Mouse (Mus musculus) limb, embryonic 11.5 days (tissue): Measurements from ENCODE around the gene Mbd6. TPM values are rescaled to one million over a fixed set of nuclear protein-coding genes. Genes with fewer than 3 reads are reported as not detected.
A peak's percentile ranks its signal among the peaks of the same experiment; 100 is the strongest.

Source experiments
- ATAC-seq: fragments of 200-750 bp; cut with Nextera tagmentation; 2 replicates; pipeline ENCODE4 v1.8.0; 2017; ENCODE audit warnings: low read depth; ENCODE audit not compliant: insufficient number of reproducible peaks, low FRiP score, low TSS enrichment
- DNase-seq: peaks from one replicate; pipeline ENCODE4 v3.0.0-alpha.2; 2015; ENCODE audit warnings: low spot score
- H3K27ac ChIP-seq: fragments of 300-500 bp; sonication (generic); replicated peaks from 2 replicates; pipeline ENCODE4 v1.5.1; 2014; ENCODE audit warnings: low read depth, mild to moderate bottlenecking, low read length
- H3K27me3 ChIP-seq: fragments of 300-500 bp; sonication (generic); 2 replicates; pipeline ENCODE4 v1.6.1; 2014; ENCODE audit warnings: mild to moderate bottlenecking, low read length, mixed read lengths; ENCODE audit not compliant: control insufficient read depth, insufficient read depth
- H3K36me3 ChIP-seq: fragments of 300-500 bp; sonication (generic); 2 replicates; pipeline ENCODE4 v1.6.1; 2014; ENCODE audit warnings: mild to moderate bottlenecking, low read length, moderate library complexity, mixed read lengths; ENCODE audit not compliant: control insufficient read depth, insufficient read depth
- H3K4me1 ChIP-seq: fragments of 300-500 bp; sonication (generic); 2 replicates; pipeline ENCODE4 v1.6.1; 2014; ENCODE audit warnings: low read length, mixed read lengths; ENCODE audit not compliant: control insufficient read depth, insufficient read depth
- H3K4me2 ChIP-seq: fragments of 300-500 bp; sonication (generic); 2 replicates; pipeline ENCODE4 v1.6.1; 2014; ENCODE audit warnings: low read depth, mild to moderate bottlenecking, moderate library complexity; ENCODE audit not compliant: severe bottlenecking
- H3K4me3 ChIP-seq: fragments of 300-500 bp; sonication (generic); 2 replicates; pipeline ENCODE4 v1.5.1; 2014; ENCODE audit warnings: low read depth, low read length
- H3K9ac ChIP-seq: fragments of 300-500 bp; sonication (generic); 2 replicates; pipeline ENCODE4 v1.6.1; 2014; ENCODE audit warnings: mild to moderate bottlenecking, low read length
- H3K9me3 ChIP-seq: fragments of 300-500 bp; sonication (generic); 2 replicates; pipeline ENCODE4 v1.6.1; 2016; ENCODE audit warnings: low read length; ENCODE audit not compliant: control insufficient read depth
- WGBS: fragments of 180-500 bp; shearing (Covaris S2); extraction: QIAGEN DNeasy Blood & Tissue Kit; methylation state at CpG from one replicate; pipeline ENCODE4 v1.1.7; 2014; 5-methylcytosine and 5-hydroxymethylcytosine counted together
- polyA plus RNA-seq: library from polyadenylated mRNA; unstranded; fragments of >200 nt; fragmentation: Nextera tagmentation; extraction: Ambion mirVana; gene quantifications from 2 replicates; pipeline ENCODE4 v1.2.1, GENCODE M21; 2014

Gene Mbd6
- polyA plus RNA-seq, 1 experiment from 2014 or later, result 17.2 TPM

DNA sequence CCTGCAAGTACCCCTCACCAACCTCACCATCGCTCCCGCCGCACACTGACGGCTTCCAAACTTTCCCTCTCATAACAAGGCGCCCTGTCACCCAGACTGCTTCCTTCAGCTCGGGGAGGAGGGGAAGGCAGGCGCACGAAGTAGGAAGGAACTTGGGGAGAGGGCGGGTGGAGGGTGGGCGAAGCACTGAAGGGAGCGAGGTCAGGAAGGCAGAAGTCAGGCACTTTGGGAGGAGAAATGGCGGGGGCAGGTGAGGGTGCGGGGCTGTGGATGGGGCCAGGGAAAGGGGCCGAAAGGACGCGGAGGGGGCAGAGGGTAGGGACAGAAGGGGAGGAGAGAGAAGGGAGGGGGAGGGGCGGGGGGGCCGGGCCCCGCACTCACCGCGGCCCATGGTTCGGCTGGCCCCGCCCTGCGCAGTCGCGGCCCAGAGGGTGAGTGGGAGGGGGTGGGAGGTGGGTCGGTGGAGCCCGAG, 454 bp downstream of the Mbd6 start:
- DNase-seq (peak; percentile 72), ATAC-seq (peak; percentile 11; the same call in 1 of the 2 replicates)
- peaks cover 23% of the 10 kb centered on the region; the same call in 1 of the 2 replicates for H3K36me3 ChIP-seq

DNA sequence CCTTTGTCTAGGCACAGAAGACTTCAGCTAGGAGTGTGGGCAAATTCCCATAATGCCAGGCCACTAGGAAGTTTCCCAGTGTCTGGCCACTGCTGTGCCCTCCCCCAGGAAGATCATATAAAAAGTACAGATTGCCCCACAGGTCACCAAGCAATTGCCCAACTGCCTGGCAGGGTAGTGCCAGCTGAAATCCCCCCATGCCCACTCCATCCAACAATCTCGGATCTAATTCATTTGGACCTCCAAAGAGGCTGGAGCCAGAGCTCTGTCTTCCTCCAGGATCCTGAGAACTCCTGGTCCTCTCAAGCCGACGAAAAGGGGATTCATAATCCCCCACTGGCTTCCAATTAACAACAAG, 903 bp downstream of the Mbd6 start:
- Histone ChIP-seq H3K4me3 (peak overlapping the region; percentile 67), H3K27ac (peak overlapping the region; percentile 96), H3K36me3 (peaks cover 24% of the 10 kb centered on the region; the same call in 1 of the 2 replicates), H3K4me2 (peak overlapping the region; percentile 93), H3K4me1 (peaks cover 27% of the 10 kb centered on the region), H3K27me3 (no peaks in the 10 kb centered on the region), H3K9me3 (no peaks in the 10 kb centered on the region), H3K9ac (peak overlapping the region; percentile 80)
- ATAC-seq (no peak), DNase-seq (no peak)
- WGBS, result 3% methylated on average over 3 of the region's 3 CpGs

More for the DNA sequence above, 454 bp downstream of the Mbd6 start:
- H3K9me3 ChIP-seq, result no peaks in the 10 kb centered on the region
- peak overlapping the region; percentile 80 for H3K9ac ChIP-seq
- peak overlapping the region; percentile 93 for H3K4me2 ChIP-seq
- WGBS, result under 1% methylated on average over 23 of the region's 28 CpGs
- H3K27ac ChIP-seq, result peak overlapping the region; percentile 96
- H3K4me1 ChIP-seq, result peaks cover 27% of the 10 kb centered on the region
- peak overlapping the region; percentile 67 for H3K4me3 ChIP-seq
- H3K27me3 ChIP-seq, result no peaks in the 10 kb centered on the region

DNA sequence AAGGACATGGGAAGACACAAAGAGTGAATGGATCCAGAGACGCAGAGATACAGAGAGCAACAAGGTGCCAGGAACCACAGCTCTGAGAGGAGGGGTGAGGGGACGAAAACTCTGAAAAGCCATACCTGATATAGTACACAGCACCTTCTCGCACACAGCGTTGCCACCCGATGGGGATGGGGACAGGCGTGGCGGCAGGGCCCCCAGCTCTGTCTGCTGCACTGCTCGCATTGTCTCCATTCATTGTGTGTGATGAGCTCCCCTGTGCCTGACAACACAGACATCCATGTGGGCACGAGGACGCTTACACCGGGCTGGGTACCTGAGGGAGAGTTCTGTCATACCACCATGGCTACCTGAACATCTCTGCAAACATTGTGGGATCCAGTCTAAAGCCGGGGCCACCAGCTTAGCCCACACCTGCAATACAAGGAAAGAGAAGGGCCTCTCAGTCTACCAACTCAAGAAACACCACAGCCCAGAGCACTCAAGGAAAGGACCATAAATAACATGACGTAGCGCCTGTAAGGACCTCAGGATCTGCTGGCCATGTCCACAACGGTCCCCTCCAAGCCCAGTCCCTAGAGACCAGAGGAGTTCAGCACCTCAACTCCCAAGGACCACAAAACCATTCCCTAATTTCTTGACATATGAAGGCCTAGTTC, 1.4 kb downstream of the Mbd6 start:
- H3K4me1 ChIP-seq, result peaks cover 27% of the 10 kb centered on the region

DNA sequence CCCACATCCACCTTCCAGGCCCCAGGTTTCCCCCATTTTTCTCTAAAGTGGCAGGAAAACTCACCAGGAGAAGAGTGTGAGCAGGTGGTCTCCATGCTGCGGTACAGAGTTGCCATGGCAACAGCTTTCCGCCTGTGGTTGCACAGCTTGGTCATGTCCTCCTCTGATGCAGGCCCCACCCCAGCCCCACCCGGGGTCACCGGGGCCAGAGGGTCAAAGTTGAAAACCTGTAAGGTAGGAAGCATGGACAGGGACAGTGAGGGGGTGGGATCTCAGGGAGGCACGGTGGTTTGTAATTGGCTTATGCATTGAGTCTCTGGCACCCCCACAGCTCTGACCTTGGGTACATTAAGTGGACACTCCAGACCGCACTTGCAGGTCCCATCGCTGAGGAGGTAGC, 2.1 kb downstream of the Mbd6 start:
- peak; percentile 31 for DNase-seq
- no peaks in the 10 kb centered on the region for H3K27me3 ChIP-seq
- no peaks in the 10 kb centered on the region for H3K9me3 ChIP-seq
- peaks cover 34% of the 10 kb centered on the region for H3K36me3 ChIP-seq
- no peak for ATAC-seq
- no peak overlapping the region for H3K27ac ChIP-seq
- WGBS, result 61% methylated on average over 7 of the region's 7 CpGs
- H3K9ac ChIP-seq, result no peak overlapping the region
- peak overlapping the region; percentile 93; the same call in 1 of the 2 replicates for H3K4me2 ChIP-seq
- H3K4me3 ChIP-seq, result peak overlapping the region; percentile 67; the same call in 1 of the 2 replicates
- H3K4me1 ChIP-seq, result peaks cover 21% of the 10 kb centered on the region

More for the DNA sequence above, 1.4 kb downstream of the Mbd6 start:
- WGBS, result 69% methylated on average over 15 of the region's 15 CpGs
- Histone ChIP-seq H3K9me3 (no peaks in the 10 kb centered on the region), H3K4me3 (peak overlapping the region; percentile 67), H3K27ac (0 out of 2 replicates have a peak overlapping the region, but pooled peaks have one; percentile 96), H3K36me3 (peaks cover 27% of the 10 kb centered on the region), H3K9ac (peak overlapping the region; percentile 80), H3K4me2 (peak overlapping the region; percentile 93), H3K27me3 (no peaks in the 10 kb centered on the region)
- DNase-seq (no peak), ATAC-seq (no peak)

DNA sequence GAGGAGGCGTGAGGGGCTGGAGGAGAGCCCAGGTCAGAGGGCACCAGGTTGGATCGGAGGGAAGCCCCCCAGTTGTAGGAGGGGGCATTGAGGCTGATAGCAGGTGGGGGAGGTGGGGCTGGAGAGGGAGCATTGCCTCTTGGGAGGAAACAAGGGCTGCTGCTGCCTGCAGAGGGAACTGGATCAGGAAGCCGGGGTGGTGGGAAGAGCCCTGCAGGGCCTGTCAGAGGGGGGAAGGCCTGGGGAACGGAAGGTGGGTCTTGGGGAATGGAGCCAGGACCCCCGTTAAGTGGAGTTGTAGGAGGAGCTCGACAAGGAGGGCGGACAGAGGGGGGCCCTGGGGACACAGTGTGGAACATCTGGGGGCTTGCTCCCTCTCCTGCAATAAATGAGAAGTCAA, 2.6 kb downstream of the Mbd6 start:
- Histone ChIP-seq H3K4me2 (no peak overlapping the region), H3K36me3 (peaks cover 39% of the 10 kb centered on the region), H3K4me1 (peaks cover 21% of the 10 kb centered on the region), H3K9ac (no peak overlapping the region), H3K9me3 (no peaks in the 10 kb centered on the region), H3K27ac (no peak overlapping the region), H3K4me3 (no peak overlapping the region), H3K27me3 (no peaks in the 10 kb centered on the region)
- 85% methylated on average over 7 of the region's 7 CpGs for WGBS
- DNase-seq (no peak), ATAC-seq (no peak)

DNA sequence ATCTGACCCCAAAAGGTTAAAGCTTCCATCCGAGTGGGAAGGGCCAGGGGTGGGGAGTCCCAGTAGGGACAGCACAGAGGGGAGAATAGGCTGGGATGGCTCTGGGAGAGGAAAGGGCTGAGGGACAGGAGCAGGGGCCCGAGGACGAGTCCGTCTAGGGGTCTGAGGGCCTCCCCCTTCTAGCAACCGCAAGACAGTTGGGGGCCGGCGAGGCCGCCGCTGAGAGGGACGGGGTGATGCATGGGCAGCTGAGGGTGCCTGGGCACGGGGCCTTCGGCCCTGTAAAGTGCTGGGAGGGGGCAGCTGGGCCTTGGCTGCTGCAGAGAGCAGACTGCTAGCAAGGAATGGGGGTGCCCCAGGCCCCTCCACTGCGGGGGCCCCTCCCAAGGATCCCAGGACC, 3.2 kb downstream of the Mbd6 start:
- Histone ChIP-seq H3K4me1 (peaks cover 21% of the 10 kb centered on the region), H3K27ac (no peak overlapping the region), H3K9ac (no peak overlapping the region), H3K36me3 (peaks cover 39% of the 10 kb centered on the region), H3K4me2 (no peak overlapping the region), H3K27me3 (no peaks in the 10 kb centered on the region), H3K9me3 (no peaks in the 10 kb centered on the region), H3K4me3 (no peak overlapping the region)
- ATAC-seq, result no peak
- DNase-seq, result no peak
- 84% methylated on average over 13 of the region's 13 CpGs for WGBS

DNA sequence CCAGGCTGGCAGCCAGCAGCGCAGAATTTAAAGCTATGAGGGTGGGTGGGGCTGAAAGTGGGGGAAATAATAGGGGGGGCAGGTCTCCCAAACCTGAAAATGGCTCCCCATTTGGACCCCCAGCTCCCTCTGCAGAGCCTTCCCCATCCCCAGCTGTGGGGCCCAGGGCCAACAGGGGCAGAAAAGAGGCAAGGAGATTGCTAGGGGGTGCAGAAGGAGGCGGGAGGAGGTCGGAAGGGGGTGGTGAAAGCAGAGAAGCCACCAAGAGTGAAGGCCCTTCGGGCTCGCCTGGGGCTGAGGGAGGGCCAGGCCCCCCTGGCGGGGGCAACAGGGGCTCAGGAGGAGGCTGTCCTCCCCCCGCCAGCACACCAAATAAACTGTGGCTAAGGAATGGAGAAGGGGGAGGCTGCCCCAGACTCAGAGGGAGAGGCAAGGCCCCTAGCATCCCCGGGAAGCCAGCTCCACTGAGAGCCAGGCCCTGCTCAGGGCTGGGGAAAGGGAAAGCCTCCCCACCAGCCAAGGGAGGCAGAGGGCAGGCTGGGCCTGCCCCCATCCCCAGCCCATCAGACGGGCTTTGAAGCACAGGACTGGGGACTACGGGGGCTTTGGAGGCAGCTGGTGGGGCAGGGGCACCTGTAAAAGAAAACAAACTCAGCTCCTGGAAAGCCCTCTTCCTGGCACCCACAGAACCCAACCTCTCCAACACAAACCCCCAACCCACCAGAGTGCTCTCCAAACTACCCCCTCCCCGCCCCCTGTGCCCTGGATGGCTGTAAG, 3.9 kb downstream of the Mbd6 start:
- Histone ChIP-seq H3K4me2 (no peak overlapping the region), H3K4me1 (peaks cover 20% of the 10 kb centered on the region), H3K9ac (no peak overlapping the region), H3K27ac (no peak overlapping the region), H3K36me3 (peaks cover 39% of the 10 kb centered on the region), H3K9me3 (no peaks in the 10 kb centered on the region), H3K4me3 (no peak overlapping the region), H3K27me3 (no peaks in the 10 kb centered on the region)
- WGBS, result 82% methylated on average over 11 of the region's 11 CpGs
- no peak for DNase-seq
- no peak for ATAC-seq

DNA sequence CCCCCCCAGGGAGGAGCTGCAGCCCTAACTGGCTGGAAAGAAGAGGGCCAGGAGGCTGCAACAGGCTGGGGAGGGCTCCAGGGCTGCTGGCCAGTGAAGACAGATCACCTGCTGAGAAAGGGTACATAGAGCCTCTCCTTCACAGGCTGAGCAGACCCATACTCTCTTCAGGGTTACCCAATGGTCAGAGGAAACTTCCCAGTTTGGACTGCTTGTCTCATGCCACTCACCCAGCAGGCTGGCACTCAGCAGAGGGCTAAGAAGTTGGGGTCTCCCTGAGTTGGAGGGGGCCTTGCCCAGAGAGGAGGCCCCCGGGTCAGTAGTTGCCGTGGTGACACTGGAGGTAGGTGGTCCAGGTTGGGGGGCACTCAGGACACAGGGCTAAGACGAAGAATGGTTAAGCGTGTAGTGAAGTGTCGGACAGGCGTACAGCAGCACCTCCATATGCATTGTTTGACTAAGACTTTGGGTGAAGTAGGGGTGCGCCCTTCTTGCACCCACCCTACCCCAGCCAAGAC, 4.7 kb downstream of the Mbd6 start:
- no peaks in the 10 kb centered on the region for H3K27me3 ChIP-seq
- H3K4me1 ChIP-seq, result peaks cover 16% of the 10 kb centered on the region
- H3K9ac ChIP-seq, result no peak overlapping the region
- no peak overlapping the region for H3K4me2 ChIP-seq
- no peaks in the 10 kb centered on the region for H3K9me3 ChIP-seq
- ATAC-seq (no peak), DNase-seq (no peak)
- no peak overlapping the region for H3K27ac ChIP-seq
- H3K36me3 ChIP-seq, result peaks cover 44% of the 10 kb centered on the region
- 95% methylated on average over 7 of the region's 7 CpGs for WGBS
- H3K4me3 ChIP-seq, result no peak overlapping the region
